Mouse (Mus musculus) embryonic facial prominence, embryonic 10.5 days (tissue): ENCODE data around the gene Gm49342. TPM values are rescaled to one million over a fixed set of nuclear protein-coding genes. Genes with fewer than 3 reads are reported as not detected.
"Not testable (repeated sequence)": the region's sequence is repeated elsewhere in the genome, so short reads cannot be mapped to it uniquely, and the experiment has no call there.

Source experiments
- DNase-seq: peaks from one replicate; pipeline ENCODE4 v3.0.0-alpha.2; 2017; ENCODE audit warnings: low spot score
- H3K27ac ChIP-seq: fragments of 300-500 bp; sonication (generic); replicated peaks from 2 replicates; pipeline ENCODE4 v1.5.1; 2016; ENCODE audit warnings: mild to moderate bottlenecking
- H3K27me3 ChIP-seq: fragments of 300-500 bp; sonication (generic); replicated peaks from 2 replicates; pipeline ENCODE4 v1.6.1; 2016; ENCODE audit warnings: low read depth, mild to moderate bottlenecking; ENCODE audit not compliant: poor library complexity, severe bottlenecking
- H3K36me3 ChIP-seq: fragments of 300-500 bp; sonication (generic); replicated peaks from 2 replicates; pipeline ENCODE4 v1.6.1; 2016; ENCODE audit warnings: mild to moderate bottlenecking, moderate library complexity
- H3K4me1 ChIP-seq: fragments of 300-500 bp; sonication (generic); 2 replicates; pipeline ENCODE4 v1.6.1; 2016
- H3K4me3 ChIP-seq: fragments of 300-500 bp; sonication (generic); 2 replicates; pipeline ENCODE4 v1.5.1; 2016; ENCODE audit warnings: mild to moderate bottlenecking, moderate library complexity
- H3K9me3 ChIP-seq: fragments of 300-500 bp; sonication (generic); 2 replicates; pipeline ENCODE4 v1.6.1; 2016; ENCODE audit warnings: mild to moderate bottlenecking
- WGBS: fragments of 180-500 bp; shearing (Covaris S2); methylation state at CpG from one replicate; pipeline ENCODE4 v1.1.7; 2016; 5-methylcytosine and 5-hydroxymethylcytosine counted together
- polyA plus RNA-seq: library from polyadenylated mRNA; unstranded; fragments of >200 nt; fragmentation: Nextera tagmentation; extraction: Ambion mirVana; gene quantifications from 2 replicates; pipeline ENCODE4 v1.2.1, GENCODE M21; 2016

Gm49342 gene
- polyA plus RNA-seq, 1 experiment from 2014 or later = not detected

DNA sequence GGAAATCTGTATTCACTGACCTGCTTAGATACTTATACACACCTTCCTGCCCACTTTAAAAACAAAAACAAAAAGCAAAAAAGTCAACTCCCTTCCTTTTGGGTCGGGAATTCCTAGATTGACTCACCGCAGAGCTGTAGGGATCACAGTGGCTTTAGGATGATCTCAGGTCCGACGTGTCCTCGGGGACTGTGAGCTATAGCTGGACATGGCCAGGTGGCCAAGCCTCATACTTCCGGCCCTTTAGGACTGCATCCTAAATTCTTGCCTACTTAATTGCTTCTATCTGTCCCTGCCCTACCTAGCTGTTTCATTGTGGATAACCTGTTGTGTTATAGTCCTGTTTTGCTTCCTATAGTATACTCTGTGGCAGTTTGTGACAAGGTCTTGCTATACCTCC is 764 bp downstream of the Gm49342 start:
- H3K4me3 ChIP-seq = peak overlapping the region; percentile 62
- peaks cover 11% of the 10 kb centered on the region; the same call in 1 of the 2 replicates for H3K4me1 ChIP-seq
- 14% methylated on average over 6 of the region's 6 CpGs for WGBS
- H3K27me3 ChIP-seq, DNase-seq, H3K9me3 ChIP-seq: not testable (repeated sequence)
- H3K27ac ChIP-seq = peak overlapping the region; percentile 86
- peaks cover 12% of the 10 kb centered on the region for H3K36me3 ChIP-seq

DNA sequence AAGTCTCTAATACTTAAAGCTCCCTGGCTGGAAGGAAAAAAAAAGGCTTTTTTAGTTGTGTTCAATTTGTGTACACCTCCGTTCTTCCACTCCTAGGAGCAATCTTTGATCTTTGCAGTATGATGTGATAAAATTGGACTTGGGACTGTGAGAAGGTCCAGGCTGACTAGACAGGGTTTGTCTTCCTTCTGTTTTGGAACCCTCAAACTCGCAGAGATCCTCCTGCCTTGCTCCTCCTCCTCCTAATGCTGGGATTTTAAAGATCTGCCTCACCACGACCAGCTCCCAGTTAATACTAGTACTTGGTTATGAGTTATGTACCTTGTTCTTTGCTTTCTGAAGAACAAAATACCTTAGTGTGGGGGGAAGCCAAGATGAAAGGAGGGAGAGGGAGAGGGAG is 1.2 kb downstream of the Gm49342 start:
- Histone ChIP-seq H3K4me3 (peak overlapping the region; percentile 62), H3K36me3 (peaks cover 15% of the 10 kb centered on the region), H3K4me1 (peaks cover 11% of the 10 kb centered on the region; the same call in 1 of the 2 replicates)
- not testable (repeated sequence) for H3K27ac ChIP-seq, H3K9me3 ChIP-seq, H3K27me3 ChIP-seq, DNase-seq
- WGBS = 45% methylated on average over 3 of the region's 3 CpGs

DNA sequence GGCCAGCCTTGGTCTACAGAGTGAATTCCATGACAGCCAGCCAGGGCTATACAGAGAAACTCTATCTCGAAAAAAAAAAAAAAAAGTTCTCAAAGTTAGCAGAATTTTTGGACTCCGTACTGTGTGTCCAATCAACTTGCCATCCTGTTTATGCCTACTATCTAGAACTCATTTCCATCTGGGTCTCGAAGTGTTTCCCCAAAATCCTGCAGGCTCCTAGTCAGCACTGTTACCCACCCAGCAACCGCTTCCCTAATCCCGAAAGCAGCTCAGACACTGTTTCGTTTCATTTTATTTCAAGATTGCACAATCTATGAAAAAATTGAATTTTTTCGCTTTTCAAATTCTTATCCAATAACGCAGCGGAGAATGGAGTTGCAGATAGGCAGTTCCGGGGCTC is 11.2 kb downstream of the Gm49342 start:
- H3K9me3 ChIP-seq = no peaks in the 10 kb centered on the region
- H3K27me3 ChIP-seq = no peaks in the 10 kb centered on the region
- WGBS = 88% methylated on average over 10 of the region's 10 CpGs
- H3K27ac ChIP-seq = no peak overlapping the region
- peaks cover 4% of the 10 kb centered on the region; the same call in 1 of the 2 replicates for H3K4me1 ChIP-seq
- peaks cover 21% of the 10 kb centered on the region for H3K36me3 ChIP-seq
- no peak overlapping the region for H3K4me3 ChIP-seq
- no peak for DNase-seq

DNA sequence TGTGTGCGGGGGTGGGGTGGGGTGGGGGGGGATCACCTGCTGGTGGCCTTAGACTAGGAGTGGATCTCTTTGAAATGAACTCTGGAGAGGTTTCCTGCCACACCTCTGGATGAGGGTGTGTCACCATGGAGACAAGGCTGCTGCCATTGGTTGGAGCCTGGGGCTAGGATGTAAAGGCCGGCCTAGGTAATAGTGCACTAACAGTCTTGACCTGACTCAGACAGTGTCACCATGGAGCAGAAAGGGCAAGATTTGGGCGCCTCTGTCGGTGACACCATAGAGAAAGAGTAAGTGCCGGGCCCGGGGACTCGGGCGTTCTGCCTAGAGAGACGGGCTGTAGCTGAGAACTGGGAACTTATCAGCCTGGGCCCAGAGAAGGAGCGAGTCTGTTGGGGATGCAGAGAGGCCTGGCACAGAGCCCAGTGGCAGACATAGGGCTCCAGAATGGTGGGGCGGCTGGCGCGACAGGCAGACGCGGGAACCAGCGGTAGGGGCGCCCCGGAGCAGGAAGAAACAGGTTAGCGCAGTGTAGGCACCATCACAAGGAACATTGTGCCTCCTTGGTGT is 11.7 kb downstream of the Gm49342 start, which contains the start of gene Pnp2:
Gene Pnp2 (plus strand): TSS at position 51 of the 567 bp plus-strand sequence.
- Histone ChIP-seq H3K4me3 (peak within 1 kb of the TSS; percentile 37), H3K36me3 (peaks cover 16% of the 10 kb centered on the region)
- H3K9me3 ChIP-seq, H3K27me3 ChIP-seq, H3K4me1 ChIP-seq, H3K27ac ChIP-seq: not testable (repeated sequence)
- 5% methylated on average over 19 of the region's 19 CpGs for WGBS
- peak; percentile 35 for DNase-seq

DNA sequence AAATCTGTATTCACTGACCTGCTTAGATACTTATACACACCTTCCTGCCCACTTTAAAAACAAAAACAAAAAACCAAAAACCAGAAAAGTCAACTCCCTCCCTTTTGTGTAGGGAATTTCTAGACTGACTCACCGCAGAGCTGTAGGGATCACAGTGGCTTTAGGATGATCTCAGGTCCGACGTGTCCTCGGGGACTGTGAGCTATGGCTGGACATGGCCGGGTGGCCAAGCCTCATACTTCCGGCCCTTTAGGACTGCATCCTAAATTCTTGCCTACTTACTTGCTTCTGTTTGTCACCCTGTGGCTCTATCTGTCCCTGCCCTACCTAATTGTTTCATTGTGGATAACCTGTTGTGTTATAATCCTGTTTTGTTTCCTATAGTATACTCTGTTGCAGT is 12.4 kb downstream of the Gm49342 start:
- H3K36me3 ChIP-seq = not testable (repeated sequence)

DNA sequence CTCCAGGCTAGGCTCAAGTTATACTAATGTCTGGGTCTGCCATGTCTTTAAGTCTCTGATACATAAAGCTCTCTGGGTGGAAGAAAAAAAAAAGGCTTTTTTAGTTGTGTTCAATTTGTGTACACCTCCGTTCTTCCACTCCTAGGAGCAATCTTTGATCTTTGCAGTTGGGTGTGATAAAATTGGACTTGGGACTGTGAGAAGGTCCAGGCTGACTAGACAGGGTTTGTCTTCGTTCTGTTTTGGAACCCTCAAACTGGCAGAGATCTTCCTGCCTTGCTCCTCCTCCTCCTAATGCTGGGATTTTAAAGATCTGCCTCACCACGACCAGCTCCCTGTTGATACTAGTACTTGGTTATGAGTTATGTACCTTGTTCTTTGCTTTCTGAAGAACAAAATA is 12.8 kb downstream of the Gm49342 start:
- H3K27ac ChIP-seq, DNase-seq, H3K9me3 ChIP-seq, H3K36me3 ChIP-seq, H3K27me3 ChIP-seq, H3K4me3 ChIP-seq, H3K4me1 ChIP-seq: not testable (repeated sequence)
- WGBS = 72% methylated on average over 3 of the region's 3 CpGs

More for the DNA sequence above, 12.4 kb downstream of the Gm49342 start:
- not testable (repeated sequence) for H3K27me3 ChIP-seq, H3K4me1 ChIP-seq, H3K4me3 ChIP-seq, DNase-seq, H3K9me3 ChIP-seq, H3K27ac ChIP-seq
- 86% methylated on average over 6 of the region's 6 CpGs for WGBS

DNA sequence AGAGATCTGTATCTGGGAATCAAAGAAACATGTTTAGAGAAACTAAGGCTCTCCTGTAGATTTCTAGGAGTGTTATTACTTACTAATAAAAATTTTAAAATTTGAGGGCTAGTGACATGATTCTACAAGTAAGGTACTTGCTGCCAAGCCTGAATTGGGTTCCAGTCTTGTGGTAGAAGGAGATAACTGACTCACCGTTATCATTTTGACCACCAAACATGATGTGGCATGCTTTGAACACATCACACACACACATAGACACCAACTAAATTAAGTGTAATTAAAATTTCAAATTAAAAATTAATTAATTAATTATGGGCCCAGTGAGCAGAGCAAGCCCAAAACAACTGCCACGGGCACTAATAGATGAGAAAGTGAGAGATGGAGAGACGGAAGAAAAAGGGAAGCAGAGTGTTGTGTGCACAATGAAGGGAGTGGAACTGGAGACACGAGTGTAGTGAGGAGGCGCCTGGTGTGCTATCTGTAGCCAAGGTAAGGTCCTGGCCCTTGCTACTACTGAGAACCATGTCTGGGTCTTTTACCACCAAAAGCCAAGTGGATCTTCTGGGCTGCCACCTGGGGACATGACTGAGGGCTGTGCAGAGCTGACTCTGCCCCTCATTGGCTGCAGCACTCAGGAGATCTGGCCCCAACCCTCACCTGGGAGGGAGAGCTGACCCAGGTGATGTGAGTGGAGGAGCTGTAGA is 14.1 kb downstream of the Gm49342 start:
- not testable (repeated sequence) for DNase-seq, H3K27me3 ChIP-seq

DNA sequence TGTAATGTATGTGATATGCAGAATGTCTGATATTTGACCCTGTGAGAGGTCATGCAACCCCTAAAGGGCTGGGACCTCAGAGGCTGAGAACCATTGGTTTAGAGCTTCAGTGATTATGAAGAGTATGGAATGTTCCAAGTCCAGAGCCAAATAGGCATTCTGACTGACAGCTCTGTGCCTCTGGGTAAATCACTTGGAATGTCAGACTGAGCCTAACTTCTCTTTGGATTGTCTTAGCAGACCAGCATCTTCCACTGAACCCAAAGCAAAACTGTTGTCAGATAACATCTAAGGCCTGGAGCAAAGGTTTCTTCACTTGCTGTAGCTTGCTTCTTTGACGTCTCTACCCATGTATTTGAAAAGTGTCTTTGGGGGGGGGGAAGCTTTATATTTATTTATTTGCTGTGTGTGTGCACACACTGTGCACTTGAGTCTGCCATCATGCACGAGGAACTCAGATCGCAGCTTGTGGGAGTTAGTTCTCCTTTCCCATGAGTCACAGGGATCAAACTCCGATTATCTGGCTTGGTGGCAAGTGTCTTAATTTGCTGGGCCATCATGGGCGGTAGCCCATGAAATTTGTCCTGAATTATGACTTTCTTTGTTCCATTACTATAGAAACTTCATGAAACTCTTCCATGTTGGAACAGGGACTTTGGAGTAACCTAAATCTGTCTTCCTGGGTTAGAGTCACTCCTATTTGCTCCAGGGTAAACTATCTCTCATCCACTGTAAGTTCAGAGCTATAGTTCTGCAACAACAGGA is 24.1 kb downstream of the Gm49342 start:
- peaks cover 12% of the 10 kb centered on the region; the same call in 1 of the 2 replicates for H3K4me1 ChIP-seq
- H3K27me3 ChIP-seq = no peaks in the 10 kb centered on the region
- no peak overlapping the region for H3K4me3 ChIP-seq
- H3K9me3 ChIP-seq = no peaks in the 10 kb centered on the region
- 80% methylated on average over 5 of the region's 5 CpGs for WGBS
- no peaks in the 10 kb centered on the region for H3K36me3 ChIP-seq
- H3K27ac ChIP-seq = no peak overlapping the region
- no peak for DNase-seq

More for the DNA sequence above, 14.1 kb downstream of the Gm49342 start:
- H3K36me3 ChIP-seq, H3K9me3 ChIP-seq, H3K27ac ChIP-seq, H3K4me3 ChIP-seq, H3K4me1 ChIP-seq: not testable (repeated sequence)
- WGBS = 91% methylated on average over 5 of the region's 5 CpGs

DNA sequence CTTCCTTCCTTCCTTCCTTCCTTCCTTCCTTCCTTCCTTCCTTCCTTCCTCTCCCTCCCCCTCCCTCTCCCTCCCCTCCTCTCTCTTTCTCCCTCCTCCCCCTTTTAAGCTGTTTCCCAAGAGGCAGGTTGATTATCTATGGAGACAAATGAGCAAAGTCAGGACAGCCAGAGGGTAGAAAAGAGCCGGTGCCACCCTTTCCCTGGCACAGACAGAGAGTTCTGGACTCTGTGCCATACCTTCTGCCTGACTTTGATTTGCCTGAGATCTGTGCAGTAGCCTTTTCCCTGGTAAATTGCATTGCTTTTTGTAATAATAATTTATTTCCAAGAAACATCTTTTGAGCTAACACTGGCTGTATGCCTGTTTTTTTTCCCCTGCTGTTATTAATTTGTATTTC is 24.7 kb downstream of the Gm49342 start:
- no peak overlapping the region for H3K4me3 ChIP-seq
- no peaks in the 10 kb centered on the region for H3K36me3 ChIP-seq
- 21% methylated on average over 1 of the region's 1 CpGs for WGBS
- H3K9me3 ChIP-seq = no peaks in the 10 kb centered on the region
- no peak overlapping the region for H3K27ac ChIP-seq
- DNase-seq = no peak
- H3K4me1 ChIP-seq = peaks cover 12% of the 10 kb centered on the region; the same call in 1 of the 2 replicates
- no peaks in the 10 kb centered on the region for H3K27me3 ChIP-seq

DNA sequence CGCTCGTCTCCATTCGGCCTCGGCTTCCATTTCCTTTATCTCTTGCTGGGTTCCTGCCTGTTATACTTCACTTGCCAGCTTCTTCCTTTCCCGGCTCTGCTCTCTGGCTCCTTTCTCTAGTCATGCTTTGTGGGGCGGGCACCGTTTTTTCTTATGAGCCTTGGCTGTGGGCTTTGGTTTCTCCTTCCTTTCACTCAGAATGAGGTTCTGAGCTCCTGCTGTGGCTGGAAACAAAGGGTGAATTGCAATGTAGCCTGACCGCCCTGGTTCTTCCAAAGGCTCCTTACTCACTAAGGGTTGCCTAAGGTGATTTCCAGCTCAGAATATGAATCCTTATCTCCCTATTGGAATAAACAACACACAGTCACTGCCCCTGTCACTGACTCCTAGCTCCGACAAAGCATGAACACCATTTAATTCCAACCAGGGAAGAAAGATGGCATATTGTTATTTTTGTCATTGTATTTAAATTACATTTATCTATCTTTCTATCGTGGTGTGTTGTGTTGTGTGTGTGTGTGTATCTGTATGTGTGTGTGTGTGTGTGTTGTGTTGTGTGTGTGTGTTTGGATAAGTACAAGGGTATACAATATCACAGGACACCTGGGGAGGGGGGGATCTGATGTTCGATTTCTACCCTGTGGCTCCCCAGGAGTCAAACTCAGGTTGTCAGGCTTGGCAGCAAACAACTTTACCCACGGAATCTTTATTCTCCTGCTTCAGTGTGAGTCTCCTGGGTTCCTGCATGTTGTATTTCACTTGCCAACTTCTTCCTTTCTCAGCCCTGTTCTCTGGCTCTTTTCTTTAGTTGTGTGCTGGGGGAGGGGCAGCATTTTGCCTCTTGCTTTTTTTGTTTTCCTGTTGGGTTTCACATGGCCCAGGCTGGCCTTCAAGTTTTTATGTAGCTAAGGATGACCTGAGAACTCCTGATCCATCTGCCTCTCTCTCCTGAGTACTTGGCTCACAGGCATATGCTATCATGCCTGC is 25.5 kb downstream of the Gm49342 start:
- Histone ChIP-seq H3K9me3 (no peaks in the 10 kb centered on the region), H3K4me3 (no peak overlapping the region), H3K36me3 (no peaks in the 10 kb centered on the region), H3K4me1 (peaks cover 12% of the 10 kb centered on the region; the same call in 1 of the 2 replicates), H3K27me3 (no peaks in the 10 kb centered on the region), H3K27ac (peak overlapping the region; percentile 24; the same call in 1 of the 2 replicates)
- 24% methylated on average over 12 of the region's 12 CpGs for WGBS
- no peak for DNase-seq

DNA sequence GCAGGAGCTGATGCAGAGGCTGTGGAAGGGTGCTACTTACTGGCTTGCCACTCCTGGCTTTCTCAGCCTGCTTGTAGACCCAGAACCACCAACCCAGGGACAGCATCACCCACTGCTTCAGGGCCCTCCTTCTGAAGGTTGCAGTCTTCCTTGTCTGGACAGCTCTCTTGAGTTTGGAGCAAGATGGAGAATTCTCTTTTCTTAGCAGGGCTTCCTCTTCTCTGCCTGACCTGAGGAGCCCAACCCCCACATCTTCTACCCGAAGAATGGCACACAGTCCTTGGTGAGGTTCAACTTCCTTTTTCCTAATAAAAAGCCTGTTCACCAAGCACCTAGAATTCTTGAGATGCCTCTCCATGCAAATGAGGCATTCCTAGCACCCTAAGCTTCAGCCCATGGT is 26.5 kb downstream of the Gm49342 start:
- Histone ChIP-seq H3K27me3 (0 out of 2 replicates have a peak, but pooled peaks cover 3% of the 10 kb centered on the region), H3K9me3 (no peaks in the 10 kb centered on the region), H3K4me1 (peaks cover 12% of the 10 kb centered on the region; the same call in 1 of the 2 replicates), H3K27ac (no peak overlapping the region), H3K36me3 (no peaks in the 10 kb centered on the region), H3K4me3 (no peak overlapping the region)
- WGBS = 63% methylated on average over 1 of the region's 1 CpGs
- no peak for DNase-seq

DNA sequence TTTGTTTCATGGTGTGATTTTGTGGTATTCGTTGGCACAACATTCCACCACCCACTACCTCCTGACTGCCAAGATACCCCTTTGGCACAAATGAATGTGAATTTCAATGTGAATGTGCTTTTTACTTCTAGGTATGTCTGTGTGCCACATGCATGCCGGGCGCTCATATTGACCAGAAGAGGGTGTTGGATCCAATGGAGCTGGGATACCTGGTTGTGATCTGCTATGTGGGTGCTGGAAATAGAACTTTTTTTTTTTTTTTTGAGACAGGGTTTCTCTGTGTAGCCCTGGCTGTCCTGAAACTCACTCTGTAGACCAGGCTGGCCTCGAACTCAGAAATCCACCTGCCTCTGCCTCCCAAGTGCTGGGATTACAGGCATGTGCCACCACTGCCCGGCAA is 28.7 kb downstream of the Gm49342 start:
- not testable (repeated sequence) for H3K4me3 ChIP-seq, H3K9me3 ChIP-seq, DNase-seq, H3K27ac ChIP-seq, H3K27me3 ChIP-seq, H3K36me3 ChIP-seq
- peaks cover 23% of the 10 kb centered on the region for H3K4me1 ChIP-seq
- WGBS = 83% methylated on average over 5 of the region's 5 CpGs
